Comparison of ENCODE assay signal across 11 mouse cellular contexts in the genomic region with DNA sequence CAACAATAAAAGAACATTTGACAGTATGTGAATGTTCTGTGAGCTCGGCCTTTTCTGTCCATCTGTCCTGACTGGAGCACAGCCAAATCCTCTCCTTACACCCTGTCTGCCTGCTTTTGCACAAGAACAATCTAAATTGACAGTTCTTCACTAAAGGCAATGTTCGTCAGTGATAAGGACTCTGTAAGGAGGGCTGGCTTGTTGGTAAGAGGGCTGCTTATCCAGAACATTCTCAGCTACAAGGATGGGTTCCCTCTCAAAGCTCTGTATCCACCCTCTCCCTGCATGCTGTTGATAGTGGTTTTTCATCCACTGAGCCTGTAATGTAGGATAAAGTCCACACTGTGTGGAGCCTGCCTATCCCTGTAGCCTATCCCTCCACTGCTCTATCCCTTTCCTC. TPM values are rescaled to one million over a fixed set of nuclear protein-coding genes. Genes with fewer than 3 reads are reported as not detected.
DNase-seq lines count a peak whose midpoint lies in the region; TF ChIP-seq lines count a peak whose summit lies in the region.
"Had no signal": no experiment of that assay in that cellular context is flagged by ENCODE, and none has a peak within 500 bp of the region (broad histone marks: within the 10 kb centered on the region; RNA-seq: fewer than 3 reads in every experiment).

No protein-coding gene starts in this region.

- H3K4me3 ChIP-seq in layer of hippocampus, adult 2 months: no peak overlapping the region
- H3K4me3 ChIP-seq: embryonic facial prominence, embryonic 12.5 days; gastrocnemius, adult 2 months had no signal

- no peak for TF ChIP-seq CTCF in layer of hippocampus, adult 2 months (conservative IDR thresholded peaks at IDR 0.05)

- no peak overlapping the region for H3K27ac ChIP-seq in layer of hippocampus, adult 2 months
- H3K27ac ChIP-seq: embryonic facial prominence, embryonic 12.5 days; gastrocnemius, adult 2 months had no signal

- DNase-seq in layer of hippocampus, adult 9-11 months: peak; percentile 13
- no peak for DNase-seq in layer of hippocampus, adult 2 months (ENCODE audit: low spot score in 2 of 2)
- DNase-seq in c-Kit-positive CD71-positive TER-119-negative erythroid progenitor cells, embryonic 14.5 days (ENCODE audit: low read depth): peak; percentile 86
- peak; percentile 76 for DNase-seq in liver
- DNase-seq in spleen, postnatal 14 days (ENCODE audit: low spot score in 2 of 2): peak; percentile 24 to 43
- no peak for DNase-seq in cerebellum, adult 18-20 months
- DNase-seq in embryo, embryonic 10 days (ENCODE audit: low spot score): no peak
- no peak for DNase-seq in thymus, adult 18-20 months
- DNase-seq: gastrocnemius, adult 2 months; lung, postnatal 36 days had no signal

RNA-seq across cellular contexts. Expression of gene Gypa, which starts 6.7 kb away (rescaled TPM):
- total RNA-seq in layer of hippocampus, adult 2 months (2021): not detected
- total RNA-seq: gastrocnemius, adult 2 months had no signal

Comparison
In these comparisons a context has a peak if more than half of its experiments do, and no peak if none do; other contexts are left out.
1. DNase-seq: peak in layer of hippocampus, adult 9-11 months (single experiment), c-Kit-positive CD71-positive TER-119-negative erythroid progenitor cells, embryonic 14.5 days (single experiment), liver (single experiment) and spleen, postnatal 14 days (2 of 2); none in layer of hippocampus, adult 2 months (0 of 2), cerebellum, adult 18-20 months (0 of 2), embryo, embryonic 10 days (single experiment) and thymus, adult 18-20 months (0 of 2).